Mouse (Mus musculus) G1E (cell line): ENCODE results near the gene Gm49369.

Experiments
- CTCF ChIP-seq: IDR thresholded peaks from 2 replicates; pipeline ENCODE4 v1.5.1; 2012; ENCODE audit warnings: low read depth, low read length, inconsistent platforms, mixed read lengths
- GATA1 ChIP-seq: IDR thresholded peaks from 2 replicates; pipeline ENCODE4 v1.6.1; 2012; ENCODE audit warnings: borderline replicate concordance, low read length, inconsistent platforms, mixed read lengths
- POLR2AphosphoS5 ChIP-seq: IDR thresholded peaks from 2 replicates; pipeline ENCODE4 v1.6.1; 2012; ENCODE audit warnings: low read depth, low read length, inconsistent platforms; ENCODE audit not compliant: insufficient replicate concordance

GRCm38 (mm10) chr7:142409603-142410002 is 27.1 kb upstream of the Gm49369 start:
- TF ChIP-seq CTCF (no peak), GATA1 (no peak), POLR2AphosphoS5 (no peak)
